Mouse (Mus musculus): ENCODE measurements at regions not wholly inside any gene's neighbourhood (a gene's known extent, or its start where the extent isn't known, plus 50 kb on each side); places are given as distances from the start of the nearest gene placed in this dataset.

GRCm38 (mm10) chr11:31801575-31801974 lies 70.4 kb upstream of the Cpeb4 start:
- ATAC-seq (ENCODE audit: insufficient read depth, low FRiP score, low TSS enrichment): no peak
- 86% methylated on average over 4 of the region's 4 CpGs for WGBS
- no peak overlapping the region for H3K27ac ChIP-seq (ENCODE audit: low read depth, low read length)

DNA sequence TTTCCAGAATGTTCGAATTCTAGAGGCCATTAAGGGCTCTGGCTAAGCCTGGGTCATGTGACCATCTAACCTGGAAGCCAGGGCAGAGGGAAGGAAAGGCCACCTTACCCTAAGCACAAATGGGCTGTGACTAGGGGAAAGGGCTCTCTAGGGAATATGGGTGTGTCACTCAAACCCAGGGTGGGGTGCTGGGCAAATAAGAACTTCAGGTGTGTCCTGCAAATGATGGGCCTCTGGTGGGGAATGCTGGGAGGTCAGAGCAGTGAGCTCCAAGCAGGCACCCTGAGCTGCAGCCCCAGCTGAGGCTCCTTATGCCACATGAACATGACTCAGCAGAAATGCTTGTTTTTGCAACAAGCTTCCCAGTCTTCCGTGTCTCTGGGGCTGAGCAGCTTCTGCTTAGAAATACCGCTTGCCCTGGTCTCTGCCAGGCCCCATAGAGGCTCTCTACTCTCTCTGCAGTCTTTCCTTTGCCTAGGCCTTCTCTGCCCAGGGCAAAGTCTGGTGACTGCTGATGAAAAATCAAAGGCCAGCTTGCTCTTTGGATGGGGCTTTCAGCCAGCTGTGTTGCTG lies 68.6 kb upstream of the Cpeb4 start:
- Histone ChIP-seq H3K4me2 (ENCODE audit: low read depth) (no peak overlapping the region), H3K36me3 (ENCODE audit: control insufficient read depth, insufficient read depth, low read length) (no peaks in the 10 kb centered on the region), H3K27me3 (ENCODE audit: control insufficient read depth, insufficient read depth, low read length) (0 out of 2 replicates have a peak, but pooled peaks cover 2% of the 10 kb centered on the region), H3K4me3 (ENCODE audit: low read depth, low read length) (no peak overlapping the region), H3K9me3 (ENCODE audit: control insufficient read depth, low read length) (no peaks in the 10 kb centered on the region), H3K9ac (ENCODE audit: low read length) (no peak overlapping the region), H3K4me1 (ENCODE audit: control insufficient read depth, insufficient read depth, low read length) (no peaks in the 10 kb centered on the region), H3K27ac (ENCODE audit: low read depth, low read length) (no peak overlapping the region)
- WGBS: 69% methylated on average over 3 of the region's 3 CpGs
- no peak for ATAC-seq (ENCODE audit: insufficient read depth, low FRiP score, low TSS enrichment)
- no peak for DNase-seq (ENCODE audit: low spot score)

More at GRCm38 (mm10) chr11:31801575-31801974, 70.4 kb upstream of the Cpeb4 start:
- Histone ChIP-seq H3K27me3 (ENCODE audit: control insufficient read depth, insufficient read depth, low read length) (0 out of 2 replicates have a peak, but pooled peaks cover 2% of the 10 kb centered on the region), H3K36me3 (ENCODE audit: control insufficient read depth, insufficient read depth, low read length) (no peaks in the 10 kb centered on the region), H3K9me3 (ENCODE audit: control insufficient read depth, low read length) (no peaks in the 10 kb centered on the region), H3K4me2 (ENCODE audit: low read depth) (no peak overlapping the region), H3K9ac (ENCODE audit: low read length) (no peak overlapping the region), H3K4me3 (ENCODE audit: low read depth, low read length) (no peak overlapping the region), H3K4me1 (ENCODE audit: control insufficient read depth, insufficient read depth, low read length) (no peaks in the 10 kb centered on the region)
- DNase-seq (ENCODE audit: low spot score): no peak

- ATAC-seq (ENCODE audit: insufficient read depth, low FRiP score, low TSS enrichment) (no peak), DNase-seq (ENCODE audit: low spot score) (no peak)
- Histone ChIP-seq H3K27me3 (ENCODE audit: control insufficient read depth, insufficient read depth, low read length) (0 out of 2 replicates have a peak, but pooled peaks cover under 1% of the 10 kb centered on the region), H3K36me3 (ENCODE audit: control insufficient read depth, insufficient read depth, low read length) (no peaks in the 10 kb centered on the region), H3K4me3 (ENCODE audit: low read depth, low read length) (no peak overlapping the region), H3K4me2 (ENCODE audit: low read depth) (no peak overlapping the region), H3K27ac (ENCODE audit: low read depth, low read length) (no peak overlapping the region), H3K9me3 (ENCODE audit: control insufficient read depth, low read length) (no peaks in the 10 kb centered on the region), H3K4me1 (ENCODE audit: control insufficient read depth, insufficient read depth, low read length) (no peaks in the 10 kb centered on the region), H3K9ac (ENCODE audit: low read length) (no peak overlapping the region)
- 95% methylated on average over 6 of the region's 6 CpGs for WGBS
Observed at GRCm38 (mm10) chr11:31804518-31804917, 67.5 kb upstream of the Cpeb4 start.

DNA sequence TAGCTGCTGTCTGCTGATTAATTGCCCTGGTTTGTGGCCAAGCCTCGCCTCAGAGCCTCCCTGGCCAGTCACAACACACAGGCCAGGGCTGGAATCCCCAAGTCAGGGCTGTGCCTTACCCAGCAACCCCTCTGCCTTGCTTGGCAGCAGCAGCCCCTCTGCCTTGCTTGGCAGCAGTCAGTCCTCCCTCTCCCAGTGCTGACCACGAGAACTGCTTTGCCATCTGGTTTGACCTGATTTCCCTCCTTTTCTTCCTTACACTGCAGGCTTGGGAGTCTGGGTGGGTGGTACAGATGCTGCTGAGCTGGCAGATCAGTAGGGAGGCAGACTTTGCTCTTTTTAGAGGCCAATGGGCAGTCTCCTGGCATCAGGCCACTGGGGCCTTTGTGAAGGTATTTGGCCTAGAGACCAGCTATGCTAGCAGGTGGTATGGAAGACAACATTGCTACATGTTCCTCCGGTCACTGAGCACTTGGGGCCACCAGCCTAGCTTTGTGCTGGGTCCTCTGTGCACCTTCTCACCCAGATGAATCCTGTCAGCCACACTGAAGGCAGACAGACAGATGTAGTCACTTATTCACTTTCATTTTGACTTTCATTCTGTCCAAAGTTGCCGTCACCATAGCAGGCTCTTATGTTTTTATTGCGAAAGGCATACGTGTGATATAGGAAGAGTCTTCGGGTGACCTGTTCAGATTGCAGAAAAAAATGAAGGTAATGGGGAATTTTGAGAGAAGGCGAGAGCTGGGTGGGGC lies 64.4 kb upstream of the Cpeb4 start:
- Histone ChIP-seq H3K4me3 (ENCODE audit: low read depth, low read length) (no peak overlapping the region), H3K36me3 (ENCODE audit: control insufficient read depth, insufficient read depth, low read length) (no peaks in the 10 kb centered on the region), H3K27ac (ENCODE audit: low read depth, low read length) (no peak overlapping the region), H3K4me1 (ENCODE audit: control insufficient read depth, insufficient read depth, low read length) (no peaks in the 10 kb centered on the region), H3K27me3 (ENCODE audit: control insufficient read depth, insufficient read depth, low read length) (no peaks in the 10 kb centered on the region), H3K9me3 (ENCODE audit: control insufficient read depth, low read length) (no peaks in the 10 kb centered on the region), H3K9ac (ENCODE audit: low read length) (no peak overlapping the region), H3K4me2 (ENCODE audit: low read depth) (no peak overlapping the region)
- ATAC-seq (ENCODE audit: insufficient read depth, low FRiP score, low TSS enrichment) (no peak), DNase-seq (ENCODE audit: low spot score) (no peak)
- 86% methylated on average over 8 of the region's 8 CpGs for WGBS

DNA sequence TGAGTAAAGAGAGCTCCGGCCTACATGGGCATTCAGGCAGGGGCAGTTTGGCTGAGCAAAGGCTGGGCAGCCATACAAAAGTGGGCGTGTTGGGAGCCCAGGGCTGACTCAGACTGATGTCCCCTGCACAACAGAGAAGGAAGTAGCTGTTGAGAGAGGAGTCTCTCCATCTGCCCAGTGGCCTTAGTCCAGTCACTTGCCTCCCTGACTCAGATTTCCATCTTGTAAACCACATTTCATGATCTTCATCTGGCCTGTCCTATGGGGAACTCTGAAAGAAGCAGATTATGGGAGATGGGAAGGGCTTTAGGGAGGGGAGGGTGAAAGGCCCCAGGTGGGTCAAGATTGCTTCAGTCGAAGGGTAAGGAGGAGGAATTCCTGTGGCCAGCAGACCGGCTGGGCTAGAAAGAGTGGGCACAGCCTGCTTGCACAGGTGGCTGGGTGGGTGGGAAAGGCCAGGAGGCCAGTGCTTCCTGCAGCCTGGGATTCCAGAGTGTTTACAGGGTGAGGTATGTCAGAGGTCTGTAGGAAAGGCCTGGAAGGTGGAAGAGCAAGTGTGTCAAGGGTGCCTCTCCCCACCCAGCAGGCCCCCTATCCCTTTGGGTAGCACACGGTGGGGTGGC lies 63.7 kb upstream of the Cpeb4 start:
- H3K36me3 ChIP-seq (ENCODE audit: control insufficient read depth, insufficient read depth, low read length): no peaks in the 10 kb centered on the region
- WGBS: 78% methylated on average over 5 of the region's 5 CpGs
- H3K4me1 ChIP-seq (ENCODE audit: control insufficient read depth, insufficient read depth, low read length): no peaks in the 10 kb centered on the region
- no peak overlapping the region for H3K4me2 ChIP-seq (ENCODE audit: low read depth)
- DNase-seq (ENCODE audit: low spot score) (no peak), ATAC-seq (ENCODE audit: insufficient read depth, low FRiP score, low TSS enrichment) (no peak)
- H3K27ac ChIP-seq (ENCODE audit: low read depth, low read length): no peak overlapping the region
- H3K9me3 ChIP-seq (ENCODE audit: control insufficient read depth, low read length): no peaks in the 10 kb centered on the region
- H3K27me3 ChIP-seq (ENCODE audit: control insufficient read depth, insufficient read depth, low read length): no peaks in the 10 kb centered on the region
- H3K4me3 ChIP-seq (ENCODE audit: low read depth, low read length): no peak overlapping the region
- no peak overlapping the region for H3K9ac ChIP-seq (ENCODE audit: low read length)

DNA sequence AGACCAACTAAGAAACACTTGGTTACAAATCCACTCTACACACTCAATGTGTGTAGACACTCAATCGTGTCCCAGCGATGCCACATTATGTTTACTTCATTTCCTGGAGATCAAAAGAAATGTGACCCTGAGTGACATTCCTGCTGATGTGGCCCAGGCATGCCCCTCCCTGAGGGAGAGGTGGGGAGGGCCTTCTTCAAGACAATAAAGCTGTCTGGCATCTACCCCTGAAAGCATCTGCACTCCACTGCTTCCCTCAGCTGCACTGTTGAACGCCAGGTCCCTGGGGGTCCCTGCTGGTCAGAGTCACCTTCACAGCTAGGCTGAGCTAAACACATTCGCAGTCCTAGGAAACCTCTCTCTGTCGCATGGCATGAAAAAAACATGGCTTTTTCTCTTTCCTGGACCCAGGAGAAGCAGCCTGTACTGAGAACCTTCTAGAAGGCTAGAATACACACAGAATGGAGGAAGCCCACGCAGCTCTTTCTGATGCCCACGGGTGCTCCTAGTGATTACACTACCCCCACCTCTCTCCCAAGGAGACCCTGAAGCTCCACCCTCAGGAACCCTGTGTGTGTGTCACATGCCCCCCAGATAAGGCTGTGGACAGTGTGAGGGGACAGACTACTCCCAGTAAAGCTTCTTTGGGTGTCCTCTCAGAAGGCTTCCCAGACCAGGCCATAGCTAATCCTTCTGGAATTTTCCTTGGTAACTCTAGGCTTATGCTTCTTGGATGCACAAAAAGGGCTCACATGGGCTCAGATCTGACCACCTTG lies 61.8 kb upstream of the Cpeb4 start:
- H3K4me3 ChIP-seq (ENCODE audit: low read depth, low read length): no peak overlapping the region
- H3K9me3 ChIP-seq (ENCODE audit: control insufficient read depth, low read length): no peaks in the 10 kb centered on the region
- H3K27ac ChIP-seq (ENCODE audit: low read depth, low read length): no peak overlapping the region
- no peaks in the 10 kb centered on the region for H3K36me3 ChIP-seq (ENCODE audit: control insufficient read depth, insufficient read depth, low read length)
- H3K4me1 ChIP-seq (ENCODE audit: control insufficient read depth, insufficient read depth, low read length): no peaks in the 10 kb centered on the region
- no peaks in the 10 kb centered on the region for H3K27me3 ChIP-seq (ENCODE audit: control insufficient read depth, insufficient read depth, low read length)
- no peak for DNase-seq (ENCODE audit: low spot score)
- 56% methylated on average over 7 of the region's 7 CpGs for WGBS
- H3K4me2 ChIP-seq (ENCODE audit: low read depth): no peak overlapping the region
- H3K9ac ChIP-seq (ENCODE audit: low read length): no peak overlapping the region
- no peak for ATAC-seq (ENCODE audit: insufficient read depth, low FRiP score, low TSS enrichment)

DNA sequence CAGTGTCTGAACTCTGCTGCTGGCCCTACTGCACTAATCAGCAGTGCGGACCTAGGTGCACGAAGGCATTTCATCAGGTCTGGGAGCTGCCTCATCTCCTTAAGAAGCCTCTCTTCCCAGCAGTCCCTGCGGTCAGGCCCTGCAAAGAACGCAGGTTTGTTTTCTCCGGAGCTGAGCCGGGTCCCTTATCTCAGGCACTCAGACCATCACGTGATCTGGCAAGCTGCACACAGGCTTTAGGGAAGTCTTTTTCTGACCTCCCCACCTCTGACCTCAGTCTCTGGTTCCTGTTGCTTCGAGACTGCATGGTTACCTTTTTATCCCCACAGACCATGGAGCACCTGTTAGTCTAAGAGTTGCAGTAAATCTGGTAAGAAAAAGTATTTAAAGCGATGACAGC lies 59.8 kb upstream of the Cpeb4 start:
- Histone ChIP-seq H3K9me3 (ENCODE audit: control insufficient read depth, low read length) (no peaks in the 10 kb centered on the region), H3K4me3 (ENCODE audit: low read depth, low read length) (no peak overlapping the region), H3K9ac (ENCODE audit: low read length) (no peak overlapping the region), H3K27me3 (ENCODE audit: control insufficient read depth, insufficient read depth, low read length) (no peaks in the 10 kb centered on the region), H3K27ac (ENCODE audit: low read depth, low read length) (no peak overlapping the region), H3K4me1 (ENCODE audit: control insufficient read depth, insufficient read depth, low read length) (no peaks in the 10 kb centered on the region), H3K36me3 (ENCODE audit: control insufficient read depth, insufficient read depth, low read length) (no peaks in the 10 kb centered on the region), H3K4me2 (ENCODE audit: low read depth) (no peak overlapping the region)
- no peak for DNase-seq (ENCODE audit: low spot score)
- no peak for ATAC-seq (ENCODE audit: insufficient read depth, low FRiP score, low TSS enrichment)
- 85% methylated on average over 9 of the region's 9 CpGs for WGBS

DNA sequence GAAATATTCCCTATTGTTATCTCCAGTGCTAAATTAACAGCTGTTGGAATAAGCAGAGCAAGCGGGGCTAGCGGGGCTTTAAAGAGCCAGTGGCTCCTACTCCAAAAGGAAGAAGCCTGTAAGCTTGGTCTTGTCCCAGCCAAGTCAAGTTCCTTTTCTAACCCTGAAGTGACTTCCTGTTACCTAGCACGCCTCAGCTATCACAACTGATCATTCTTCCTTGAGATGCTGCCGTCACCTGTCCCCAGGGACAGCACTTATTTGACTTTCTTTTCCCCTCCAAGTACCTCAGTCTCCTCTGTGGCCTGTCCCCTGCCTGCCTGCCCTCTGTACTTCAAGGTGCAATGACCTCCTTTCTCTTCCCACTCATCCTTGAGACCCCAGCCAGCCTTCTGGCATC lies 57.4 kb upstream of the Cpeb4 start:
- no peak for ATAC-seq (ENCODE audit: insufficient read depth, low FRiP score, low TSS enrichment)
- H3K4me2 ChIP-seq (ENCODE audit: low read depth): no peak overlapping the region
- H3K9me3 ChIP-seq (ENCODE audit: control insufficient read depth, low read length): no peaks in the 10 kb centered on the region
- H3K9ac ChIP-seq (ENCODE audit: low read length): no peak overlapping the region
- H3K27ac ChIP-seq (ENCODE audit: low read depth, low read length): no peak overlapping the region
- no peaks in the 10 kb centered on the region for H3K4me1 ChIP-seq (ENCODE audit: control insufficient read depth, insufficient read depth, low read length)
- H3K36me3 ChIP-seq (ENCODE audit: control insufficient read depth, insufficient read depth, low read length): no peaks in the 10 kb centered on the region
- no peak for DNase-seq (ENCODE audit: low spot score)
- 76% methylated on average over 4 of the region's 4 CpGs for WGBS
- H3K27me3 ChIP-seq (ENCODE audit: control insufficient read depth, insufficient read depth, low read length): no peaks in the 10 kb centered on the region
- no peak overlapping the region for H3K4me3 ChIP-seq (ENCODE audit: low read depth, low read length)

All from neural tube, embryonic 11.5 days (tissue).